Mouse (Mus musculus) hematopoietic multipotent progenitor cell, adult 10-12 weeks (in vitro differentiated cells): ENCODE measurements around the gene Fbxw25. TPM values are rescaled to one million over a fixed set of nuclear protein-coding genes. Genes with fewer than 3 reads are reported as not detected.

Experiments used
- polyA plus RNA-seq: library from polyadenylated mRNA; stranded (reverse); fragments of >175 nt; gene quantifications from 2 replicates; pipeline ENCODE4 v1.2.3, GENCODE M21; 2012; ENCODE audit warnings: low replicate concordance

Gene Fbxw25
- polyA plus RNA-seq: not detected in 2 replicates

DNA sequence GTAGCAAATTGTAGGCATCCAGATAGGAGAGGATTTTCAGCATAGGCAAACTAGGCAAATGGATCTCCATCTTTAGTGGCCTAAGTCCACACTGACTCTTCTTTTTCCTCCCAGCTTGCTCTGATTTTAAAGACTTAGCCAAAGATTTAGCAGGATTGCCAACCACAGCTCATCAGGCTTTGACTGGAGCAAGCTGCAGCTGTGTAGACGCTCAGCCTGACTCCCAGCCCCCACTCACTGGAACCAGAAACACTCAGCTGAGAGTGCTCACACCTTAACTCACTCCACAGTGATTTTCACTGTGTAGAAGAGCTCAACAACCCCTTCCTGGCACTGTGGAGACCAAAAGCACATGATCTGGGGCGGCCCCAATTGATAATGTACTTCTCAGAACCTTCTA lies at the start of gene Fbxw25:
TSS of gene Fbxw25 (minus strand) at position 101 of the 400 bp plus-strand sequence.

DNA sequence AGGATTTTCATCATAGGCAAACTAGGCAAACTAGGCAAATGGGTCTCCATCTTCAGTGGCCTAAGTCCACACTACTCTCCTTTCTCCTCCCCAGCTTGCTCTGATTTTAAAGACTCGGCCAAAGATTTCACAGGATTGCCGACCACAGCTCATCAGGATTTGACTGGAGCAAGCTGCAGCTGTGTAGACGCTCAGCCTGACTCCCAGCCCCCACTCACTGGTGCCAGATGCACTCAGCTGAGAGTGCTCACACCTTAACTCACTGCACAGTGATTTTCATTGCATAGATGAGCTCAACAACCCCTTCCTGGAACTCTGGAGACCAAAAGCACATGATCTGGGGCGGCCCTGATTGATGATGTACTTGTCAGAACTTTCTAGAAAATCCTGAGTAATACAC lies 38.1 kb upstream of the Fbxw25 start, which contains the start of gene Fbxw18:
TSS of gene Fbxw18 (minus strand) at position 101 of the 400 bp plus-strand sequence.

DNA sequence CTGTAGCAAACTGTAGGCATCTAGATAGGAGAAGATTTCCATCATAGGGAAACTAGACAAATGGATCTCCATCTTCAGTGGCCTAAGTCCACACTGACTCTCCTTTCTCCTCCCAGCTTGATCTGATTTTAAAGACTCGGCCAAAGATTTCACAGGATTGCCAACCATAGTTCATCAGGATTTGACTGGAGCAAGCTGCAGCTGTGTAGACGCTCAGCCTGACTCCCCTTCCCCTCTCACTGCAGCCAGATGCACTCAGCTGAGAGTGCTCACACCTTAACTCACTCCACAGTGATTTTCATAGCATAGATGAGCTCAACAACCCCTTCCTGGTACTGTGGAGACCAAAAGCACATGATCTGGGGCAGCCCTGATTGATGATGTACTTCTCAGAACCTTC lies 38.5 kb downstream of the Fbxw25 start, which contains the start of gene Fbxw24:
TSS of gene Fbxw24 (minus strand) at position 101 of the 400 bp plus-strand sequence.

Other genes starting within 250 kb of the Fbxw25 start
- gene Fbxw16, start 215.5 kb downstream of the Fbxw25 start, polyA plus RNA-seq: not detected in 2 replicates
- gene Fbxw19, start 168.8 kb downstream of the Fbxw25 start, polyA plus RNA-seq: not detected in 2 replicates
- gene Fbxw15, start 96.4 kb downstream of the Fbxw25 start, polyA plus RNA-seq: not detected in 2 replicates
- gene Fbxw24, start 38.6 kb downstream of the Fbxw25 start, polyA plus RNA-seq: not detected in 2 replicates
- gene Fbxw18, start 38.0 kb upstream of the Fbxw25 start, polyA plus RNA-seq: not detected in 2 replicates
- gene Fbxw26, start 81.4 kb upstream of the Fbxw25 start, polyA plus RNA-seq: not detected in 2 replicates
- gene Fbxw27, start 126.0 kb upstream of the Fbxw25 start, polyA plus RNA-seq: not detected in 2 replicates
- not detected in 2 replicates for gene Spink8, start 147.6 kb upstream of the Fbxw25 start, polyA plus RNA-seq
- 1.7 and 6.1 TPM in 2 replicates for gene Nme6, start 168.1 kb upstream of the Fbxw25 start, polyA plus RNA-seq
- 16.6 and 70.8 TPM in 2 replicates for gene Camp, start 185.0 kb upstream of the Fbxw25 start, polyA plus RNA-seq
- 15.7 and 37.0 TPM in 2 replicates for gene Cdc25a, start 210.9 kb upstream of the Fbxw25 start, polyA plus RNA-seq